In the genomic region with DNA sequence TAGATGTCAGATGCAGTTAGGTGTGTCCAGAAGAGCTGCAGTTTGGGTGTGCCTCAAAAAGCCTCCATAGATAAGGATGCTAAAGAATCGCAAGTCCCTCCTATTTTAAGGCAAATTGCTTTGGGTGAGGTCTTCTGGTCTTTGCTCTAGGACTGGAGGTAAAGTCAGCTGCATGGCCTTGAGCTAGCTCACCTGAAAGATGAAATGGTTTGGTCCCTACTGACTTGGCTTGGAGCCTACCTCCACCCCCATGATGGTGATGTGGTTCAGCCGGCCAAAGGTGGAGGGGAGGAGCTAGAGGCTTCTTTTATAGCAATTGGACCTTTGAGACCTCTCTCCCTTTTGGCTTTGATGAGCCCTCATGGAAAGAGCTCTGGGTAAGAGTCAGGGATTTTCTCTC, we compare ENCODE assay signal across 17 mouse cellular contexts. TPM values are rescaled to one million over a fixed set of nuclear protein-coding genes. Genes with fewer than 3 reads are reported as not detected.
DNase-seq lines count a peak whose midpoint lies in the region; ATAC-seq and TF ChIP-seq lines count a peak whose summit lies in the region.
"Had no signal": no experiment of that assay in that cellular context is flagged by ENCODE, and none has a peak within 500 bp of the region (broad histone marks: within the 10 kb centered on the region; RNA-seq: fewer than 3 reads in every experiment).

No protein-coding gene starts in this region.

- H3K27ac ChIP-seq in liver, postnatal 0 days (ENCODE audit: low read depth), result peak overlapping the region; percentile 70
- H3K27ac ChIP-seq: heart, embryonic 15.5 days; hindbrain, embryonic 14.5 days; limb, embryonic 10.5 days; midbrain, embryonic 10.5 days had no signal

- H3K36me3 ChIP-seq in liver, postnatal 0 days (replicated peaks; ENCODE audit: insufficient read depth, low read length), result no peaks in the 10 kb centered on the region
- H3K36me3 ChIP-seq: heart, embryonic 15.5 days; limb, embryonic 10.5 days; midbrain, embryonic 10.5 days had no signal

- TF ChIP-seq EP300 in liver, postnatal 0 days (IDR thresholded peaks at IDR 0.05; ENCODE audit: low read depth), result peak; percentile 49; the same call in 1 of the 2 replicates

- H3K4me2 ChIP-seq in liver, postnatal 0 days (ENCODE audit: low read depth, low read length), result peak overlapping the region; percentile 43; the same call in 1 of the 2 replicates
- H3K4me2 ChIP-seq: heart, embryonic 15.5 days; hindbrain, embryonic 14.5 days had no signal

- DNase-seq in WW6 (ENCODE audit: low read depth, low spot score), result peak; percentile 65
- peak; percentile 55 to 66 for DNase-seq in kidney, postnatal 25 days
- DNase-seq in liver, postnatal 0 days, result peak; percentile 80
- no peak for DNase-seq in left cerebral cortex, postnatal 4 days
- DNase-seq in gastrocnemius, adult 8-10 months (ENCODE audit: low spot score in 2 of 2), result no peak
- DNase-seq in frontal cortex, postnatal 14 days (ENCODE audit: low spot score in 2 of 2), result no peak
- DNase-seq: cerebellum, adult 9-10 months; embryo, embryonic 11 days; right cerebral cortex, postnatal 14 days had no signal

- no peak for TF ChIP-seq CTCF in liver, postnatal 0 days (IDR thresholded peaks at IDR 0.05; ENCODE audit: low read depth)

- peak; percentile 85 for ATAC-seq in erythroid progenitor cell, adult 5-6 weeks (replicated peaks; ENCODE audit: low FRiP score, poor library complexity, severe bottlenecking)
- ATAC-seq in liver, postnatal 0 days, result peak; percentile 86
- ATAC-seq: CD4-positive, CD25-positive, alpha-beta regulatory T cell, adult 4 months; lung, postnatal 0 days had no signal

- H3K27me3 ChIP-seq in liver, postnatal 0 days (ENCODE audit: insufficient read depth, low read length), result no peaks in the 10 kb centered on the region
- H3K27me3 ChIP-seq: heart, embryonic 15.5 days had no signal

- intact Hi-C loops in left cerebral cortex, postnatal 4 days (cut with DNase I), result no loop called here

- WGBS in liver, postnatal 0 days (ENCODE audit: insufficient replicate concordance), result 41% methylated on average over 2 of the region's 2 CpGs

- H3K4me1 ChIP-seq in liver, postnatal 0 days (ENCODE audit: insufficient read depth), result peaks cover 18% of the 10 kb centered on the region
- H3K4me1 ChIP-seq: heart, embryonic 15.5 days; limb, embryonic 10.5 days; midbrain, embryonic 10.5 days had no signal

- H3K9ac ChIP-seq in liver, postnatal 0 days (replicated peaks), result no peak overlapping the region
- H3K9ac ChIP-seq: heart, embryonic 15.5 days; hindbrain, embryonic 14.5 days had no signal

- no peaks in the 10 kb centered on the region for H3K9me3 ChIP-seq in liver, postnatal 0 days (ENCODE audit: low read length)
- H3K9me3 ChIP-seq: heart, embryonic 15.5 days; limb, embryonic 10.5 days; midbrain, embryonic 10.5 days had no signal

- H3K4me3 ChIP-seq in liver, postnatal 0 days (ENCODE audit: low read depth, low read length), result no peak overlapping the region
- H3K4me3 ChIP-seq: heart, embryonic 15.5 days; limb, embryonic 10.5 days; midbrain, embryonic 10.5 days; myocyte had no signal

RNA-seq across cellular contexts. Expression of a gene that starts 1.7 kb away (rescaled TPM):
- total RNA-seq in erythroid progenitor cell, adult 5-6 weeks (2015; ENCODE audit: low replicate concordance), result 51.6 and 66.7 TPM in 2 replicates
- total RNA-seq in erythroid progenitor cell, adult 5-6 weeks (2017; ENCODE audit: low replicate concordance), result 41.6 and 48.3 TPM in 2 replicates
- 9.0 and 9.9 TPM in 2 replicates for polyA plus RNA-seq in liver, postnatal 0 days (2015; fragmentation: Nextera tagmentation; extraction: Ambion mirVana)
- 10 to 100 TPM; 75.4 to 83.1 TPM for total RNA-seq in left cerebral cortex, postnatal 4 days (2021)
- 10 to 100 TPM; 30.2 to 43.7 (median 36.2) TPM for total RNA-seq in gastrocnemius, adult 8-10 months (2022)

Comparison
In these comparisons a context has a peak if more than half of its experiments do, and no peak if none do; other contexts are left out.
1. DNase-seq: peak in WW6 (single experiment), kidney, postnatal 25 days (2 of 2) and liver, postnatal 0 days (single experiment); none in left cerebral cortex, postnatal 4 days (single experiment), gastrocnemius, adult 8-10 months (0 of 2) and frontal cortex, postnatal 14 days (0 of 2).